Mouse (Mus musculus): ENCODE results near the gene Tfr2.

Gene Tfr2

DNA sequence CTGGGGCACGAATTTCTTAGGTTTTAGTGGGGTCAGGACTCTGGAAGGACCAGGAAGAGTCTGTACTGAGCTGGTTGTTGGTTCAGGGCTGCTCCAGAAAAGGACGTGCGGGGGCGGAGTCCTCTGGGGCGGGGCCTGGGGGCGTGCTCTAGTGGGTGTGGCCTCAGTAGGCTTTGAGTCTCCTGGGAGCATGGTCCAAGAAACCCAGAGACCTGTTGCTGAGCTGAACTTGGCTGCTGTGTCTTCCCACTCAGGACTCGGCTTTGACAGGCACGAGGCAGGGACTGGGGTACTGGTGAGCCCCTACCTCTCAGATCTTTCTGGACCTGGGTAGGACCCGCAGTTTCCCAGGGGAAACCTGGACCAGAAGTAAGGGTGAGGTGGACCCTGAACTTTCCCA, at the start of gene Tfr2:
Gene Tfr2 (plus strand): TSS at position 176 of the 400 bp plus-strand sequence.
- no peak for DNase-seq

DNA sequence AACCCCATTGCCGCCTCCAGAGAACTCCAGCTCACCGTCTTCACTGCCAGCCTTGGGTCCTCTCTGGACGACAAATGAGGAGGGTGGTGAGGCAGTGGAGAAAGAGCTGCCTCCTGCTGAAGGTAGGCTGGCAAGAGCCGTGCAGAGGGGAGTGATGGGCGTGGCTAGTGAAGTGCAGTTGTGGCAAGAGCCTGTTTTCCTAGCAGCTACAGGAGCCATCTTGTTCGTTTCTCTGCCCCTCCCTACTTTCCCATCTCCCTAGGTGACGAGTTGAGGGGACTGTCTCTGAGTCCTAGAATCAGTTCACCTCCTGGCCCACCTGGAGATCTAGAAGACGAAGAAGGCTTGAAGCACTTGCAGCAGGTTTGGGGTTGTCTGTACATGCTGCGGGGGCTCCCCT, 47.8 kb upstream of the Tfr2 start:
- DNase-seq: no peak

DNA sequence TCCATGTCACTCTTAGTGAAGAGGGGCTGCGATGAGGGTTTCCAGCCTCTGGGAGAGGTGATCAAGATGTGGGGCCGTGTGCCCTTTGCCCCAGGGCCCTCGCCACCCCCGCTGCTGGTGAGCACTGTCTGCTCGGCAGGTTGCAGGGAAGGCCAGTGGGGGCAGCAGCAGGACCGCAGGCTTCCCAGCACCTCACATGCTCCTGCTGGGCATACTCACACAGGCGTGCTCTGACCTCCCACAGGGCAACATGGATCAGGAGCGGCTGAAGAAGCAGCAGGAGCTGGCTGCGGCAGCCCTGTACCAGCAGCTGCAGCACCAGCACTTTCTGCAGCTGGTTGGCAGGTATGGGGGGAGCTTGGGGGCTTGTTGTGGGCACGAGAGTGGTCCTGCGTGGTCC, 46.9 kb upstream of the Tfr2 start:
- DNase-seq: no peak

DNA sequence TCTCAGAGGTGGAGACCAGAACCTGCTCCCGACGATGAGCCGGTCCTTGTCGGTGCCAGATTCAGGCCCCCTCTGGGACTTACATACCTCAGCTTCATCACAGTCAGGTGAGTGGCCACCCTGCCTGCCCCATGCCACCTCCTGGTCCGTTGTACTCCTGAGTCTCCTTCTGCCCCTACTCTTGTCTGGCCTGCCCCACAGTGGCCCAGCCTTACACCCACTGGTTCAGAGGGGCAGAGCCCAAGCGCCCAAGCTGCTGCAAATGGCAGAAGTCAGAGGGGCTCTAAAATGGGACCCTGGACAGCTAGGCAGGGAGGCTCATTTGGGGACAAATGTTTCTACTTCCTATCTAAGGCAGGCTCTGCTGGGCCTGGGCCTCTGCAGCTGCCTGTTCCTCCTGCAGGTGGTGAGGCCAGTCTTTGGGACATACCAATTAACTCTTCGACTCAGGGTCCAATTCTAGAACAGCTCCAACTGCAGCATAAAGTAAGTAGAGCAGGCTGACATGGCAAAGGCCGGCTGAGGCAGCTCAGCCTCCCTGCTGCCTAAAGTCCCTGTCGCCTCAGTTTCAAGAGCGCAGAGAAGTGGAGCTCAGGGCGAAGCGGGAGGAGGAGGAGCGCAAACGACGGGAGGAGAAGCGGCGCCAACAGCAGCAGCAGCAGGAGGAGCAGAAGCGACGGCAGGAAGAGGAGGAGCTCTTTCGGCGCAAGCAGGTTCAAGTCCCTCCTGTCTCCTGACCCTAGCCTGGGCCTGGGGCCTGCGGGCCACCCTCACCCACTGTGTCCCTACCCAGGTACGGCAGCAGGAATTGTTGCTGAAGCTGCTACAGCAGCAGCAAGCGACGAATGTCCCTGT, 46.0 kb upstream of the Tfr2 start:
- no peak for DNase-seq

DNA sequence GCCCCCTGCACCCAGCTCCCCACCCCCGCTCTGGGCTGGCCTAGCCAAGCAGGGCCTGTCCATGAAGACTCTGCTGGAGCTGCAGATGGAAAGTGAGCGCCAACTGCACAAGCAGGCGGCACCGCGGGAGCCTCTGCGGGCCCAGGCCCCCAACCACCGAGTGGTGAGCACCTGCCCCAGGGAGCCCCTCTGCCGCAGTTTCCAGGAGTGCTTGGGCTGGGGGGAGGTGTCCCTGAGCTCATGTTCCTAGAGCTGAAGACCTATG, 45.5 kb upstream of the Tfr2 start:
- no peak for DNase-seq

DNA sequence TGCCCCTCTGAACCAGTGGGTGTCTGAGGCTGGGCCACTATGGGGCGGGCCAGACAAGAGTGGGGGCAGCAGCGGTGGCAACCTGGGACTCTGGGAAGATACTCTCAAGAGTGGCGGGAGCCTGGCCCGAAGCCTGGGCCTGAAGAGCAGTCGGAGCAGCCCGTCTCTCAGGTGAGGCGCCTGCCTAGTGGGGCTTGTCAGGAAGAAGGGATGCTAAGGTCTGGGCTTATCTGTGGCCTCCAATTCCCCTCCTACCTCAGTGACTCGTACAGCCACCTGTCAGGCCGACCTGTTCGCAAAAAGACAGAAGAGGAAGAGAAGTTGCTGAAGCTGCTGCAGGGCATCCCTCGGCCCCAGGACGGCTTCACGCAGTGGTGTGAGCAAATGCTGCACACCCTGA, 45.0 kb upstream of the Tfr2 start:
- no peak for DNase-seq

DNA sequence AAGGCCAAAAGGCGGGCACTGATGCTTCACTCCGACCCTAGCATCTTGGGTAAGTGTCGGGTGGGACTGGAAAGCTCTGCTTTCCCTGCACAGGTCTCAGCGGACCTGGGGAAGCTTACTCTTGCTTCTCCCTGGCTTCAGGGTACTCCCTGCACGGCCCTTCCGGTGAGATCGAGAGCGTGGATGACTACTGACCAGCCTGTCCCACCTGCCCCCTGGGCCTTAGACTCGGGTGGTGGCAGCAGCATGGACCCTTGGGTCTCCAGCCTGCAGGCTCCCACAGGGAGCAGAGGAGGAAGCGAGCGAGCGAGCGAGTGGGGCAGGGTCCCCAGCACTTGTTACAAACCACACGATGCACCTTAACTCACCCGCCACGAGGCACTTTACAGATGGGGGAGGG, 44.1 kb upstream of the Tfr2 start:
- no peak for DNase-seq

DNA sequence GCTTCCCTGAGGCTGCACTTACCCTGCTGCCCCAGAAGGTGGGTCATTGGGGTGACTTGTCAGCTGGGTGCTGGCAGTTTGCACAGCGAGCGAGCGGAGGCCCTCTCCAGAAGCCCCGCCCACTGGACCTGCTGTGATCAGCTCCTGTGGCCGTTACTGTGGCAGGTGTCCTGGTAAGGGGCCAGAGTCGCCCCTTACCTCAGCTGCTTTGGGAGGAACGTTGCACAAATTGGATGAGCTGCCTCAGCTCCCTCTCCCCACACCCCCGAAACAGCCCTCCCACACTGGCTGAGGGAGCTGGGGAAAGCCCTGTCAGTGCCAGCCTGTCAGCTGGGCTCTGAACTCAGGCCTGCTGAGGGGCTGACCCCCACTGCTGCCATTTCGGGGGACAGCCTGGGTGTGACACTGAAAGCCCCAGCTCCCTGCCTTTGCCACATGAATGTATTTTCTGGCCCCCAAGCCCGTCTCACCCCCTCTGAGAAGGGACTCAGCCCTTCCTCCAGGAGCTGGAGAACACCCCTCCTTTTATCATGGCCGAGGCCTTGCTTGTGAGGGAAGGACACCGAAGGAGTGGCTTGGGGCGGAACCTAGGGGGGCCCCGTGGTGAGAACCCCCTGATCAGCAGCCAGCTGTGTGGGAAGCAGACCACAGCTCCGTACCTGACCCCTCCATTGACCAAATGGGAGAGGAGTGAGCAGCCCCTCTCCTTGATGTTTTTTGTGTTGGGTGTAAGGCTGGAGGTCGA, 43.3 kb upstream of the Tfr2 start:
- DNase-seq: no peak

DNA sequence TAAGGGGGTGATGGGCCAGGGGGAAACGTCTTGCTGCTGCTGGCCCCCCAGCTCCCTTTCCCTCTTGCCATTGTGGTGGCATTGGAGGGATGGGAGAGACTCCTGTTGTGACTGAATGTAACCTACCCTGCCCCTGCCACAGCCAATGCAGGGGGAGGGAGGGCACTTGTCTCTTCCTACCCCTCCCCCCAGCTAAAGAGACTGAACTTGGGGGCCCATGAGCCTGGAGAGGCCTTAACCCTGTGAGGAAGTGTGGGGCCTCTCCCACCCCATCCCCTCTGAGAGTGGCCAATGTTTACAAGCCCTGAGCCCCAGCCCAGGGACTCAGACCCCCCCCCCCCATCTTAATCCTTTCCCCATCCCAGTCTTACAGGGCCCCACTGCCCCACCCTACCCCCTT, 42.2 kb upstream of the Tfr2 start:
- DNase-seq: no peak

DNA sequence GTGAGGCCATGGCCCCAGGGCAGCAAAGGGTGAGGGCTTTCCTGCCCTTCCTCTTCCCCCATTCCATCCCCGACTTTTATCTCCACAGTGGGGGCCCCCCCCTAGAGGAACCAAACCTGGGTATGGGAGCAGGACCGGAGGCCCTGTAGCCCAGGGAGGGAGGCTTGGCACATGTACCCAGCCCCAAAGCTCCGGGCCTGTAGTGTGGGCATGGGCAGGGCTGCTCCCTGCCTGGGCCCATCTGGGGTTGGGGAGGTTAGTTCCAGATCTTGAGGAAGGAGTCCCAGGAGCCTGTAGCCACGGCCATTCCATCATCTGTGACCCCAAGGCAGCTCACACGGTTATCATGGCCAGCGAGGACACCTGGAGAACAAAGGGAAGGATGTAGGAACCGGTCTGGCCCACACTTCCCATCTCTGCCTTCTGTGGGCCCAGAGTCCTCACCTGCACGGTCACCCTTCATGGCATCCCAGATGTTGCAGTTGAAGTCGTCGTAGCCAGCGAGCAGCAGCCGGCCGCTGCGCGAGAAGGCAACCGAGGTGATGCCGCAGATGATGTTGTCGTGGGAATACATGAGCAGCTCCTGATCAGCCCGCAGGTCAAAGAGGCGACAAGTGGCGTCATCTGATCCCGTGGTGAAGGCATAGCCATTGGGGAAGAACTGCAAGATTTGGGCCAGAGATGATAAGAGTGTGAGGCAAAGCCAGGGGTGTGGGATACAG, 41.2 kb upstream of the Tfr2 start:
- no peak for DNase-seq

DNA sequence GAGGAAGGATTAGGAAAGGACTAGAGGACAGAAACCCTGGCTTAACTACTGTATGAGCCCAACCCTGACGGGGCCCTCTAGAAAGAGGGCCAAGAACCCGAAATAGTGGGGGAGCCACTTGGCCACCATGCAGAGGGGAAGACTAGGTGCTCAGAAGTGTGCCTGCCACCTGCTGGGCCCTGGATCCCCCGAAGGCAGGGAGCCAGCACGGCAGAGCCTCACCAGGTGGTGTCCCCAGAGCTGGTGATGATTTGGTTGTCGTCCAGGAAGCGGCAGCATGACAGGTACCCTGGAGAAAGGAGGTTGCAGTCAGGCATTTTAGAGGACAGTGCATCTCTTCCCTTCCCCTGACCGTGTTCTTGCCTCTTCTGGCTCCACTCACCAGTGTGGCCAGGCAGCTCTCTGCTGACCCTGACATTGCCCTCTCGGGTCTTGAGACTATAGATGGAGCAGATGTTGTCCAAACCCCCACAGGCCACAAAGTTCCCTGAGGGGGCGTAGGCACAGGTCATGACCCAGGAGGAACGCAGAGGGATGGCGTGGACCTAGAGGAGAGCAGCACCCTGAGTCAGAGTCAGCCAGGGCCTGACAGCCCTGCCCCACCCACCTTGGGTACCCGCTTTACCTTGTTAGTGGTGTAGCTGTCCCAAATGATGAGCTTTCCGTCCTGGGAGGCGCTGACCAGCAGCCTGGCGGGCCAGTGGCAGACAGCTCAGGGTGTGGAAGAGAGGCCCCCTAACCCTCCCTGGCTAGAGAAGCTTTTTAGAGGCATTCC, 40.2 kb upstream of the Tfr2 start:
- no peak for DNase-seq

DNA sequence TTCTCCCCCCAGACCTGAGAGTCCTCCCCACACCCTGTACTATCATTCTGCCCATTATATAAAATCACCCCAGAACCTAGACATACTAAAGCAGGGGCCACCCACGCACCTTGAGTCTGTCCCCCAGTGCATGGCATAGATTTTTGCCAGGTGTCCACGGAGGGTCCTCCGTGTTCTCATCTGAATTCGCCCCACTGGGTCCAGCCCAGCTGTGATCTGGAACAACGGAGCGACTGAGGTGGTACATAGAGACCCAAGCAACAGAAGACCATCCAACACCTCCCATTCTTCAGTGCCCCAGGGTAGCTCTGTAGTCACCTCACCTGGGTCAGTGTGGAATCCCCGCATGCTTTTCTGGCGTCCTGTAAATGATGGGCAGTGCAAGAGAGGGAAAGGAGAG, 39.6 kb upstream of the Tfr2 start:
- no peak for DNase-seq

DNA sequence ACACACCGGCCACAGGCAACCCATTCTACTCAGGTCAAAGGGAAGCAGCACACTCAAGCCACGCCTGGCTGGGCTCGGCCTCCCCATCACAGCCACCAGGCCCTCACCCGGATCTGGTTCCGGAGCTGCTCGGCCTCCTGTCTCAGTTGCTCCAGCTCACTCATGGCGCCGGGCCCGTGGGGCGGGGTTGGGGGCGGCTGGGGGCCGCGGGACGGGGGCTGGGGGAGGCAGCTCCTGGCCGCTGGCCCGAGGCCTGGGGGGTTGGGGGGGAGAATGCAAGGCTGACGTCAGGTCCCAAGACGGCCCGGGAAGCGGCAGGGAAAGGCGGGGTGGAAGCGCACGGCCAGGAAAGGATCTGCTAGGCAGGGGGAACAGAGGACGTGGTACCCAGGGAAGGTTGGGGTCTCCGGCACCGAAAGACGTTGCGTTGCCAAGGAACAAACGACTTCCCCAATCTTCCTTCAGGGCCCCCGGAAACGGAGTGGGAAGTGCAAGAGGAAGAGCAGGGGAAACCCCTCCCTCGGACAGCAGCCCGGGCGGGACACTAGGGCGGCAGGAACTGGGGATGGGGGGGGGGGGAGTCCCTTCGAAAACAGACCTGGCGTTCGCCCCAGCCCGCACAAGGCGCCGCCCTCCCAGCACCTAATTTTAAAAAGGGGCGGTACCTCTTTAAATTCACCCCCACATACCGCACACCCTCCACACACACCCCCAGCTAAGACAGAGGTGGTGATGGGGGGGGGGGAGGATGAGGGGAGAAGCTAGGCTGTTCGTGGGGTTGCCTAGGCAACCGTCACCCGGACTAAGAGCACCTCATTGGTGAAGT, 38.8 kb upstream of the Tfr2 start:
- DNase-seq: peak; percentile 73

DNA sequence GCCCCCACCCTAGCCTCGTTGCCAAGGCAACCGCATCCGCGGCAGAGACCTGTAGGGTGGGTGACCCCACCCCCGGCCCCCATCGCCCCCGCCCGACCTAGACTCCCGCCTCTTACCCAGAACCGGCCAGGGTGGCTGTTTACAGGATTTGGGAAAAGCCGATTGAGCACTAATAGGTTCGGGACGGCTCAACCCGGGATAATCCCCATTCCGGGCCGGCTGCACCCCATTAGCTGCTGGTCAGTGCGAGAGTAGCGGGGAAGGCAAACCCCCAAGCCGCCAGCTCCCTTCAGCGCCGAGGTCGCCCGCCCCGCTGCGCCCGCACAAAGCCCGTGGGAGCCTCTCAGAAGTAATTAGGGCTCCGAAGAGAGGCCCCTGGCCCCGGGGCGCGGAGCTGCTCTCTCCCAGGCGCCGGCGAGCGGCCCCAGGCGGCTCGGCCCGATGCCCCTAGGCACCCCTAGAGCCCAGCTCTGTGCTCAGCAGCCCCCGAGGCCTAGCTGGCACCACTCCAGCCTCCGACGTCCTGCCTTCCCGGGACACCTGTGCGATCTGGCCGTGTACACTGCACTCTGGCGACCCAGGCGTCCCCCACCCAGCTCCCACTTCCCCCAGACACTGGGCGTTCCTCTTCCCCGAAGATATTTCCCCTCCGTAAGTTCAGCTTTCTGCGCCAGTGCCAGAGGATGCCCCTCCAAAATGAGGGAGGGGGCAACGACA, 38.1 kb upstream of the Tfr2 start:
- peak; percentile 81 for DNase-seq

DNA sequence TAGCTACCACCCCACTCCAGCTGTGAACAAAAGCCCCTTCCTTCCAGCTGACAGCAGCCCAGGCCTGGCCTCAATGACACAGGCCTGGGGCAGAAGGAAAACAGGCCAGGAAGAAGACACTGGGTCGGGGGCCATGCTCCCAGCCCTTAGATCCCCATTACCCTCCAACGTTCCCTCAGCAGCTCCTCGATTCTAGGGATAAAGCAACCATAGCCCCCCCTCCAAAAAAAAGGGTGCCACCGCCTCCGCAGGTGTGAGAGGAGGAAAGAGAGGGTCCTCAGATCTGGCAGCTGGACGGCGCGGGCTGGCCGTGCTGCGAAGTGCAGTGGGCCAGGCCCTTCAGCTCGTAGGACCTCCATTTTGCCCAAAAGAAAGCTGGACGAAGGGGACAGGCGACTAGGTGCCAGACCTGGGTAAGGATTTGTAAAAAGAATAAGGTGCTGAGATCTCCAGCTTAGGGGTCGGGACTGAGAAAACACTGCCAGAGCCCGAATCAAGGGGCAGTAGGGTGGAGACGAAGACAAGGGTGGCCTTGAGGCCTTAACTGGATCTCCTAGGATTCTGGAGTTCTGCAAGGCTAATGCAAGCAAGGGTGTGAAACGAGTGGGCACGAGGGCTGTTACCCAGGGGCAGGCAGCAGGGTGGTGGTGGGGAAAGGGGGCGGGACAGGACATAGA, 37.4 kb upstream of the Tfr2 start:
- DNase-seq: no peak

DNA sequence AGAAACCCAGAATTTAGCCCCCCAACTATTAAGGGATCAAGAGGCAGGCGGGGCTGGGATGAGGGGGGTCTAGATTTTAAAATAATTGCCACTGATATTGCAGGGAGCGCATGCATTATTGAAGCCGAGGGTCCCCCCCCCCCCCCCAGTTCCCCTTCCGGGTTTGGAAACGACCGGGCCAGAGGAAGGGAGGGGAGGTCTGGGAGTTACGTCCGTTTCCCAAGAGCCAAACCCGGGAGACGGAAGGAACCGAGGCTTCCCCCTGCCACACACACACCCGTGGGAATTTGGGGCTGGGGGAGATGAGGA, 36.9 kb upstream of the Tfr2 start:
- DNase-seq: no peak

DNA sequence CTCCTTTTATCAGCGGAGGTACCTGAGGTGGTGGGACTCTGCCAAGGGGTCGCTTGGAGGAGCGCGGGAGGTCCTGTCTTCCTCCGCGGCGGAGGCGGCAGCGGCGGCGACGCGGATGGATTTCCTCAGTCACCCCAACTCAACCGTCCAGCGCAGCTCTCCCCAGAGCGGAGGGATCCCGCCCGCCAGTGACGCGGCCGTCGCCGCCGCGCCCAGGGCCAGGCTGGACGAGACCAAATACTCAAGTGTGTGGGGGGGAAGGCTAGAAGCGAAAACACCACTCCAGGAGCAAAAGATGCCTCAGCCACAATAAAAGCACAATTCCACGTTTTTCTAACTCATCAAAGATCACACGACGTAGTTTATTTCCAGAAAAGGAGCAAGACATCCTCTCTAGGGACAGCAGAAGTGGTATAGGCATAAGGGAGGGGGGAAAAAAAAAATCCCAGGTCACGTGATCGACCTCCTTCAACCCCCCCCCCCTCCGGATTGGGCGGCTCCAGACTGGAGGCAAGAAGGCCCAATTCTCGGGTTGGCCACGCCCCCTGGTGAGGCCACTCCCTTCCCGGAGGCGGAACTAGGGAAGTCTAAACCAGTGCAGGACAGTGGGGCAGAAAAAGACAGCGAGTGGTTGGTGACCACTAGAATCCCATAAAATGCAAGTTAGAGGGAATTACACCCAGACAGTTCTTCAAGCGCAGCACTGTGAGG, 36.4 kb upstream of the Tfr2 start, which contains the start of the genes Epo and Gnb2:
Gene Epo (minus strand): TSS at position 126 of the 711 bp plus-strand sequence.
Gene Gnb2 (minus strand): TSS at position 394 of the 711 bp plus-strand sequence.
- DNase-seq: peak; percentile 97

DNA sequence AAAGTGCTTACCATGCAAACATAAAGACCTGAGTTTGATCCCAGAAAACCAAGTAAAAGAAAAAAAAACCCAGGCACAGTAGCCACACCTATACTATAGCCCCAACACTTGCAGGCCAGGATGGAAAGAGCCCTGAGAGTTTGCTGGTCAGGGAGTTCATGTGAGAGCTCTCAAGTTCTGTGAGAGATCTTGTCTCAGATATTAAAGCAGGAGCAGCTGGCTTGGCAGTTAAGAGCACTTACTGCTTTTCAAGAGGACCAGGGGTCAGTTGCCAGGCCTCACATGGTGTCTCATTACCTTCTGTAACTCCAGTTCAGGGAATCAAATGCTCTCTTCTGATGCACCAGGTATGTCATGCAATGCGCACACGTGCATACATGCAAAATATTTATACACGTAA, 34.9 kb upstream of the Tfr2 start:
- DNase-seq: no peak

DNA sequence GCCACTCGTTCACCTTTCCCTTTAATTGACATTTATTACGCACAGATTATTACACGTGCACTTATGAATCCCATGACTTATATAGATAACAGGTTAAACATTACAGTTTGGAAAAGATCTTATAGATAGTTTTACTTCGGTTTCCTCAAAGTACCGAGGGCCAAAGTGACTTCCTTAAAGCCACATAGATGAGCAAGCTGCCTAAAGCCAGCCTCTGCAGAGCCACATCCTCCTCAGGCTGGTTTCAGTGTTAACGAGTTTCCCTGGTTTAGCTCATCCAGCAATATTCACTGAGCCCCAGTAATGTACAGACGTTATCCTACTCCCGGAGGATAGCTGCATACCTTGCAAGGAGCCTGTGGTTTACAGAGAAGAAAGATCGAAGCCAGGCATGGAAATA, 34.3 kb upstream of the Tfr2 start:
- no peak for DNase-seq

DNA sequence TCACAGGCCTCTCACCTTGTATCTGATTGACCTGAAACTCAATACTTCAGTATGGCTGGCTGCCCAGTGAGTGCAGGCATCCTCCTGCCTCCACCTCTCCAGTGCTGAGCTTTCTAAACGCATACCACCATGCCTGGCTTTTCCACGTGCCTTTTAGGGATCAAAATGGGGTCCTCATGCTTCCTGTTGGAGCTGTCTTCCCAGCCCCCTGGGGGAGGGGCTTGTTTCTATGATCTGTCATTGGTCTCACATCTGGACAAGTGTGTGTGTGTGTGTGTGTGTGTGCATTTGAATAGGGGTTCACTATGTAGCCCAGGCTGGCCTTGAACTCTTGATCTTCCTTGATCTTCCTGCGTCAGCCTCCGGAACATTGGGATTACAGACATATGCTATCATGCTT, 32.2 kb upstream of the Tfr2 start:
- no peak for DNase-seq

All from right cerebral cortex, postnatal 4 days (tissue).